Mouse (Mus musculus) cortical plate, adult 2 months (tissue): ENCODE results near the gene Rgp1. TPM values are rescaled to one million over a fixed set of nuclear protein-coding genes. Genes with fewer than 3 reads are reported as not detected.
"Not testable (repeated sequence)": the region's sequence is repeated elsewhere in the genome, so short reads cannot be mapped to it uniquely, and the experiment has no call there.

Source experiments
- H3K27ac ChIP-seq: fragments of 200-500 bp; 2 replicates; pipeline ENCODE4 v1.5.1; 2012; ENCODE audit warnings: low read length, control low read depth, inconsistent platforms; ENCODE audit not compliant: insufficient read depth
- H3K4me1 ChIP-seq: fragments of 200-500 bp; 2 replicates; pipeline ENCODE4 v1.6.1; 2011; ENCODE audit warnings: low read length; ENCODE audit not compliant: control insufficient read depth, insufficient read depth
- H3K4me3 ChIP-seq: fragments of 200-500 bp; 2 replicates; pipeline ENCODE4 v1.5.1; 2011; ENCODE audit warnings: mild to moderate bottlenecking, low read length, control low read depth; ENCODE audit not compliant: insufficient read depth
- CTCF ChIP-seq: fragments of 200-500 bp; IDR thresholded peaks from 2 replicates; pipeline ENCODE4 v1.5.1; 2011; ENCODE audit warnings: mild to moderate bottlenecking, control low read depth, low read length; ENCODE audit not compliant: insufficient read depth; ENCODE audit errors: extremely low read depth
- POLR2A ChIP-seq: fragments of 200-500 bp; IDR thresholded peaks from 2 replicates; pipeline ENCODE4 v1.6.1; 2011; ENCODE audit warnings: mild to moderate bottlenecking, low read length, control low read depth; ENCODE audit not compliant: insufficient read depth; ENCODE audit errors: extremely low read depth
- polyA plus RNA-seq: library from polyadenylated mRNA; depleted of rRNA; stranded (reverse); fragments of >200 nt; gene quantifications from 2 replicates; pipeline ENCODE4 v1.2.3, GENCODE M21; 2012

The Rgp1 gene
- polyA plus RNA-seq, 1 experiment, result 38.8 TPM

- H3K27ac ChIP-seq, result no peak overlapping the region
- no peak overlapping the region for H3K4me3 ChIP-seq
- TF ChIP-seq CTCF, result no peak
- H3K4me1 ChIP-seq, result no peaks in the 10 kb centered on the region
Observed at GRCm38 (mm10) chr4:43586411-43586810, 7.9 kb downstream of the Rgp1 start.

- H3K27ac ChIP-seq, result no peak overlapping the region
- no peaks in the 10 kb centered on the region for H3K4me1 ChIP-seq
Observed at GRCm38 (mm10) chr4:43587681-43588080, 9.2 kb downstream of the Rgp1 start.

GRCm38 (mm10) chr4:43591543-43591942, 13.0 kb downstream of the Rgp1 start:
- no peaks in the 10 kb centered on the region for H3K4me1 ChIP-seq
- H3K27ac ChIP-seq, result no peak overlapping the region
- no peak for TF ChIP-seq CTCF
- no peak for TF ChIP-seq POLR2A
- H3K4me3 ChIP-seq, result no peak overlapping the region

More at GRCm38 (mm10) chr4:43587681-43588080, 9.2 kb downstream of the Rgp1 start:
- no peak overlapping the region for H3K4me3 ChIP-seq
- TF ChIP-seq CTCF (no peak), POLR2A (no peak)

- no peak for TF ChIP-seq POLR2A
- Histone ChIP-seq H3K4me1 (no peaks in the 10 kb centered on the region), H3K4me3 (no peak overlapping the region), H3K27ac (no peak overlapping the region)
Observed at GRCm38 (mm10) chr4:43591961-43592360, 13.4 kb downstream of the Rgp1 start.

GRCm38 (mm10) chr4:43593453-43593852, 14.9 kb downstream of the Rgp1 start:
- Histone ChIP-seq H3K4me3 (no peak overlapping the region), H3K4me1 (no peaks in the 10 kb centered on the region), H3K27ac (no peak overlapping the region)
- TF ChIP-seq POLR2A (no peak), CTCF (no peak)

- H3K4me3 ChIP-seq, H3K27ac ChIP-seq, H3K4me1 ChIP-seq: not testable (repeated sequence)
Observed at GRCm38 (mm10) chr4:43596597-43596996, 18.1 kb downstream of the Rgp1 start.

GRCm38 (mm10) chr4:43598200-43598599, 19.7 kb downstream of the Rgp1 start:
- Histone ChIP-seq H3K27ac (no peak overlapping the region), H3K4me1 (no peaks in the 10 kb centered on the region), H3K4me3 (no peak overlapping the region)
- TF ChIP-seq CTCF, result no peak
- TF ChIP-seq POLR2A, result no peak

- no peak overlapping the region for H3K4me3 ChIP-seq
- TF ChIP-seq CTCF (no peak), POLR2A (no peak)
- no peak overlapping the region for H3K27ac ChIP-seq
- no peaks in the 10 kb centered on the region for H3K4me1 ChIP-seq
Observed at GRCm38 (mm10) chr4:43598650-43599380, 20.3 kb downstream of the Rgp1 start.

- no peak for TF ChIP-seq CTCF
- H3K27ac ChIP-seq, result no peak overlapping the region
- no peaks in the 10 kb centered on the region for H3K4me1 ChIP-seq
- H3K4me3 ChIP-seq, result no peak overlapping the region
Observed at GRCm38 (mm10) chr4:43600195-43600934, 21.9 kb downstream of the Rgp1 start.

- TF ChIP-seq POLR2A, result no peak
- TF ChIP-seq CTCF, result no peak
- H3K4me1 ChIP-seq, result no peaks in the 10 kb centered on the region
- no peak overlapping the region for H3K4me3 ChIP-seq
- no peak overlapping the region for H3K27ac ChIP-seq
Observed at GRCm38 (mm10) chr4:43604099-43604498, 25.6 kb downstream of the Rgp1 start.
